Mouse (Mus musculus) C2C12 (cell line): ENCODE measurements at regions not wholly inside any gene's neighbourhood (a gene's known extent, or its start where the extent isn't known, plus 50 kb on each side); places are given as distances from the start of the nearest gene placed in this dataset.

Experiments
- CEBPB ChIP-seq: IDR thresholded peaks from one replicate; pipeline ENCODE4 v1.6.1; 2011; ENCODE audit warnings: low read depth, mild to moderate bottlenecking, control low read depth, moderate library complexity
- CTCF ChIP-seq: IDR thresholded peaks from one replicate; pipeline ENCODE4 v1.5.1; 2011; ENCODE audit not compliant: control insufficient read depth, insufficient read depth, insufficient read length
- FOSL1 ChIP-seq: IDR thresholded peaks from one replicate; pipeline ENCODE4 v1.8.0; 2011; ENCODE audit warnings: mild to moderate bottlenecking, low read length; ENCODE audit not compliant: poor library complexity, insufficient read depth, severe bottlenecking
- MAX ChIP-seq: IDR thresholded peaks from one replicate; pipeline ENCODE4 v1.6.1; 2011; ENCODE audit warnings: mild to moderate bottlenecking, control low read depth
- MYOD1 ChIP-seq: IDR thresholded peaks from one replicate; pipeline ENCODE4 v1.6.1; 2011; ENCODE audit warnings: low read depth; ENCODE audit not compliant: control insufficient read depth, insufficient read length
- USF1 ChIP-seq: IDR thresholded peaks from one replicate; pipeline ENCODE4 v1.6.1; 2011; ENCODE audit warnings: low read depth, mild to moderate bottlenecking, control low read depth, moderate library complexity

- TF ChIP-seq USF1: no peak
- TF ChIP-seq CTCF: peak; percentile 26
- no peak for TF ChIP-seq MYOD1
- TF ChIP-seq CEBPB: no peak
- no peak for TF ChIP-seq MAX
- no peak for TF ChIP-seq FOSL1
Observed at GRCm38 (mm10) chr13:71006117-71006516, 164.5 kb upstream of the Adamts16 start.
